Mouse (Mus musculus): ENCODE results near the gene Gm12248.

GRCm38 (mm10) chr11:58125021-58125420, 32.1 kb upstream of the Gm12248 start:
- TF ChIP-seq POLR2A (IDR thresholded peaks at IDR 0.05; ENCODE audit: borderline replicate concordance, low read depth, low read length) (no peak), CTCF (IDR thresholded peaks at IDR 0.05; ENCODE audit: low read depth, low read length) (no peak)
